ENCODE assay signal across 9 mouse cellular contexts in genomic region chr11:70214856-70215209, GRCm38 (mm10). TPM values are rescaled to one million over a fixed set of nuclear protein-coding genes. Genes with fewer than 3 reads are reported as not detected.
DNase-seq lines count a peak whose midpoint lies in the region; ATAC-seq and TF ChIP-seq lines count a peak whose summit lies in the region.
"Had no signal": no experiment of that assay in that cellular context is flagged by ENCODE, and none has a peak within 500 bp of the region (broad histone marks: within the 10 kb centered on the region; RNA-seq: fewer than 3 reads in every experiment).

No protein-coding gene starts in this region.

- WGBS in heart, embryonic 16.5 days = 5% methylated on average over 18 of the region's 18 CpGs
- 7% methylated on average over 18 of the region's 18 CpGs for WGBS in embryonic facial prominence, embryonic 10.5 days
- WGBS in hindbrain, postnatal 0 days = 9% methylated on average over 18 of the region's 18 CpGs
- WGBS in midbrain, embryonic 16.5 days = 4% methylated on average over 18 of the region's 18 CpGs

- no peaks in the 10 kb centered on the region for H3K9me3 ChIP-seq in heart, embryonic 16.5 days (replicated peaks; ENCODE audit: control insufficient read depth, low read length)
- no peaks in the 10 kb centered on the region for H3K9me3 ChIP-seq in embryonic facial prominence, embryonic 10.5 days
- H3K9me3 ChIP-seq in hindbrain, postnatal 0 days (ENCODE audit: low read length) = no peaks in the 10 kb centered on the region
- no peaks in the 10 kb centered on the region for H3K9me3 ChIP-seq in midbrain, embryonic 16.5 days (replicated peaks; ENCODE audit: control insufficient read depth, low read length, poor library complexity, severe bottlenecking)

- no peak overlapping the region for H3K9ac ChIP-seq in heart, embryonic 16.5 days (ENCODE audit: low read length)
- H3K9ac ChIP-seq in hindbrain, postnatal 0 days (replicated peaks; ENCODE audit: low read length) = peak overlapping the region; percentile 54
- H3K9ac ChIP-seq in midbrain, embryonic 16.5 days (ENCODE audit: low read depth, low read length) = peak overlapping the region; percentile 67

- ATAC-seq in heart, embryonic 16.5 days (replicated peaks; ENCODE audit: extremely low read depth, insufficient read depth, low FRiP score) = 0 out of 2 replicates have a peak, but pooled peaks have one; percentile 6
- ATAC-seq in hindbrain, postnatal 0 days = 0 out of 2 replicates have a peak, but pooled peaks have one; percentile 11
- ATAC-seq in midbrain, embryonic 16.5 days = no peak

- H3K4me1 ChIP-seq in heart, embryonic 16.5 days (ENCODE audit: control insufficient read depth, insufficient read depth, low read length) = peaks cover 13% of the 10 kb centered on the region
- H3K4me1 ChIP-seq in embryonic facial prominence, embryonic 10.5 days = peaks cover 35% of the 10 kb centered on the region
- H3K4me1 ChIP-seq in hindbrain, postnatal 0 days (ENCODE audit: insufficient read depth, low read length) = peaks cover 19% of the 10 kb centered on the region; the same call in 1 of the 2 replicates
- H3K4me1 ChIP-seq in midbrain, embryonic 16.5 days (ENCODE audit: control insufficient read depth, insufficient read depth, low read length) = peaks cover 35% of the 10 kb centered on the region

- H3K27me3 ChIP-seq in heart, embryonic 16.5 days (ENCODE audit: control insufficient read depth, insufficient read depth, low read length) = peaks cover 50% of the 10 kb centered on the region
- peaks cover 82% of the 10 kb centered on the region for H3K27me3 ChIP-seq in embryonic facial prominence, embryonic 10.5 days (replicated peaks; ENCODE audit: low read depth, poor library complexity, severe bottlenecking)
- no peaks in the 10 kb centered on the region for H3K27me3 ChIP-seq in hindbrain, postnatal 0 days (ENCODE audit: insufficient read depth, low read length)
- H3K27me3 ChIP-seq in midbrain, embryonic 16.5 days (ENCODE audit: control insufficient read depth, insufficient read depth, low read depth, low read length) = peaks cover 32% of the 10 kb centered on the region

- H3K27ac ChIP-seq in heart, embryonic 16.5 days (ENCODE audit: low read length) = no peak overlapping the region
- H3K27ac ChIP-seq in embryonic facial prominence, embryonic 10.5 days (replicated peaks) = no peak overlapping the region
- H3K27ac ChIP-seq in hindbrain, postnatal 0 days = no peak overlapping the region
- H3K27ac ChIP-seq in midbrain, embryonic 16.5 days (ENCODE audit: low read length) = no peak overlapping the region

- no peaks in the 10 kb centered on the region for H3K36me3 ChIP-seq in heart, embryonic 16.5 days (ENCODE audit: control insufficient read depth, insufficient read depth)
- H3K36me3 ChIP-seq in embryonic facial prominence, embryonic 10.5 days (replicated peaks) = peaks cover 13% of the 10 kb centered on the region
- H3K36me3 ChIP-seq in hindbrain, postnatal 0 days (ENCODE audit: insufficient read depth, low read length) = peaks cover 3% of the 10 kb centered on the region; the same call in 1 of the 2 replicates
- 0 out of 2 replicates have a peak, but pooled peaks cover 2% of the 10 kb centered on the region for H3K36me3 ChIP-seq in midbrain, embryonic 16.5 days (ENCODE audit: control insufficient read depth, insufficient read depth, low read length)

- no peak for DNase-seq in heart, postnatal 25 days (ENCODE audit: low spot score)
- no peak for DNase-seq in embryonic facial prominence, embryonic 10.5 days (ENCODE audit: low spot score)
- DNase-seq in hindbrain, postnatal 0 days (ENCODE audit: low spot score) = no peak
- no peak for DNase-seq in cerebellum, adult 11-12 months
- no peak for DNase-seq in frontal cortex, postnatal 25 days (ENCODE audit: low spot score in 2 of 2)
- no peak for DNase-seq in left cerebral cortex, adult 18-20 months (ENCODE audit: low spot score in 2 of 2)
- DNase-seq: lung, adult 2 months had no signal

- TF ChIP-seq CTCF in hindbrain, postnatal 0 days (IDR thresholded peaks at IDR 0.05; ENCODE audit: low read depth) = no peak

- peak overlapping the region; percentile 37; the same call in 1 of the 2 replicates for H3K4me3 ChIP-seq in heart, embryonic 16.5 days (ENCODE audit: low read length)
- H3K4me3 ChIP-seq in embryonic facial prominence, embryonic 10.5 days = peak overlapping the region; percentile 54
- peak overlapping the region; percentile 44 for H3K4me3 ChIP-seq in hindbrain, postnatal 0 days (ENCODE audit: low read length)
- peak overlapping the region; percentile 40; the same call in 1 of the 2 replicates for H3K4me3 ChIP-seq in midbrain, embryonic 16.5 days (ENCODE audit: low read depth, low read length)

- intact Hi-C loops in heart, postnatal 25 days (cut with DNase I) = loop anchor here (10.0 kb wide), 1 partner anchor 280 kb away; the partner anchor contains the start of gene Ybx2

- peak overlapping the region; percentile 62 for H3K4me2 ChIP-seq in heart, embryonic 16.5 days (ENCODE audit: low read depth, low read length)
- peak overlapping the region; percentile 77 for H3K4me2 ChIP-seq in hindbrain, postnatal 0 days (ENCODE audit: low read depth, low read length)
- peak overlapping the region; percentile 89 for H3K4me2 ChIP-seq in midbrain, embryonic 16.5 days (ENCODE audit: low read length)

RNA-seq across cellular contexts. Expression of gene Slc16a11, which starts 2.3 kb away (rescaled TPM):
- polyA plus RNA-seq in heart, embryonic 16.5 days (2015; fragmentation: Nextera tagmentation; extraction: Ambion mirVana) = 0.33 and 0.41 TPM in 2 replicates
- under 1 TPM in 1 of 2 experiments, not detected in 1; 0.45 TPM for total RNA-seq in heart, postnatal 25 days (2021)
- 0.72 and 1.2 TPM in 2 replicates for polyA plus RNA-seq in embryonic facial prominence, embryonic 10.5 days (2016; fragmentation: Nextera tagmentation; extraction: Ambion mirVana)
- total RNA-seq in hindbrain, postnatal 0 days (2014; rRNA removed) = 13.4 and 23.7 TPM in 2 replicates
- polyA plus RNA-seq in hindbrain, postnatal 0 days (2015; fragmentation: Nextera tagmentation; extraction: Ambion mirVana) = 12.9 and 14.3 TPM in 2 replicates
- polyA plus RNA-seq in midbrain, embryonic 16.5 days (2015; fragmentation: Nextera tagmentation; extraction: Ambion mirVana) = 6.9 and 7.8 TPM in 2 replicates
- 10 to 100 TPM; 34.2 to 35.5 TPM for total RNA-seq in left cerebral cortex, adult 18-20 months (2021)

RNA-seq across cellular contexts. Expression of gene Slc16a13, which starts 6.0 kb away (rescaled TPM):
- polyA plus RNA-seq in heart, embryonic 16.5 days (2015; fragmentation: Nextera tagmentation; extraction: Ambion mirVana) = 5.0 and 5.6 TPM in 2 replicates
- 1 to 10 TPM; 4.2 to 4.8 TPM for total RNA-seq in heart, postnatal 25 days (2021)
- 11.6 and 11.7 TPM in 2 replicates for polyA plus RNA-seq in embryonic facial prominence, embryonic 10.5 days (2016; fragmentation: Nextera tagmentation; extraction: Ambion mirVana)
- 15.3 and 17.2 TPM in 2 replicates for total RNA-seq in hindbrain, postnatal 0 days (2014; rRNA removed)
- 9.4 and 10.8 TPM in 2 replicates for polyA plus RNA-seq in hindbrain, postnatal 0 days (2015; fragmentation: Nextera tagmentation; extraction: Ambion mirVana)
- polyA plus RNA-seq in midbrain, embryonic 16.5 days (2015; fragmentation: Nextera tagmentation; extraction: Ambion mirVana) = 12.7 and 13.6 TPM in 2 replicates
- total RNA-seq in left cerebral cortex, adult 18-20 months (2021) = 1 to 10 TPM; 5.2 to 8.0 TPM

RNA-seq across cellular contexts. Expression of gene Bcl6b, which starts 14.8 kb away (rescaled TPM):
- polyA plus RNA-seq in heart, embryonic 16.5 days (2015; fragmentation: Nextera tagmentation; extraction: Ambion mirVana) = 18.1 and 20.2 TPM in 2 replicates
- 10 to 100 TPM; 20.0 to 22.3 TPM for total RNA-seq in heart, postnatal 25 days (2021)
- polyA plus RNA-seq in embryonic facial prominence, embryonic 10.5 days (2016; fragmentation: Nextera tagmentation; extraction: Ambion mirVana) = 5.0 and 7.2 TPM in 2 replicates
- 4.9 and 5.0 TPM in 2 replicates for total RNA-seq in hindbrain, postnatal 0 days (2014; rRNA removed)
- 2.4 and 2.7 TPM in 2 replicates for polyA plus RNA-seq in hindbrain, postnatal 0 days (2015; fragmentation: Nextera tagmentation; extraction: Ambion mirVana)
- 5.1 and 5.3 TPM in 2 replicates for polyA plus RNA-seq in midbrain, embryonic 16.5 days (2015; fragmentation: Nextera tagmentation; extraction: Ambion mirVana)
- total RNA-seq in left cerebral cortex, adult 18-20 months (2021) = 1 to 10 TPM; 1.2 to 3.2 TPM

RNA-seq across cellular contexts. Expression of gene 0610010K14Rik, which starts 22.9 kb away (rescaled TPM):
- 116 and 121 TPM in 2 replicates for polyA plus RNA-seq in heart, embryonic 16.5 days (2015; fragmentation: Nextera tagmentation; extraction: Ambion mirVana)
- total RNA-seq in heart, postnatal 25 days (2021) = 10 to 100 TPM; 31.4 to 36.7 TPM
- 210 and 215 TPM in 2 replicates for polyA plus RNA-seq in embryonic facial prominence, embryonic 10.5 days (2016; fragmentation: Nextera tagmentation; extraction: Ambion mirVana)
- total RNA-seq in hindbrain, postnatal 0 days (2014; rRNA removed) = 61.6 and 96.0 TPM in 2 replicates
- polyA plus RNA-seq in hindbrain, postnatal 0 days (2015; fragmentation: Nextera tagmentation; extraction: Ambion mirVana) = 172 and 185 TPM in 2 replicates
- 165 and 167 TPM in 2 replicates for polyA plus RNA-seq in midbrain, embryonic 16.5 days (2015; fragmentation: Nextera tagmentation; extraction: Ambion mirVana)
- 10 to 100 TPM; 44.6 to 47.2 TPM for total RNA-seq in left cerebral cortex, adult 18-20 months (2021)

RNA-seq across cellular contexts. Expression of gene Gm21988, which starts 24.8 kb away (rescaled TPM):
- 8.2 and 9.0 TPM in 2 replicates for polyA plus RNA-seq in heart, embryonic 16.5 days (2015; fragmentation: Nextera tagmentation; extraction: Ambion mirVana)
- 1 to 10 TPM; 2.1 to 2.3 TPM for total RNA-seq in heart, postnatal 25 days (2021)
- polyA plus RNA-seq in embryonic facial prominence, embryonic 10.5 days (2016; fragmentation: Nextera tagmentation; extraction: Ambion mirVana) = 7.9 and 10.7 TPM in 2 replicates
- 1.9 and 2.8 TPM in 2 replicates for total RNA-seq in hindbrain, postnatal 0 days (2014; rRNA removed)
- polyA plus RNA-seq in hindbrain, postnatal 0 days (2015; fragmentation: Nextera tagmentation; extraction: Ambion mirVana) = 14.2 and 15.2 TPM in 2 replicates
- polyA plus RNA-seq in midbrain, embryonic 16.5 days (2015; fragmentation: Nextera tagmentation; extraction: Ambion mirVana) = 12.0 and 12.7 TPM in 2 replicates
- 1 to 10 TPM; 3.0 to 4.8 TPM for total RNA-seq in left cerebral cortex, adult 18-20 months (2021)
